Mouse (Mus musculus) hindbrain, postnatal 0 days (tissue): ENCODE data around the gene Tbc1d30. TPM values are rescaled to one million over a fixed set of nuclear protein-coding genes. Genes with fewer than 3 reads are reported as not detected.

ENCODE experiments used
- ATAC-seq: fragments of 200-750 bp; cut with Nextera tagmentation; 2 replicates; pipeline ENCODE4 v1.8.0; 2017; ENCODE audit warnings: mild to moderate bottlenecking, moderate TSS enrichment, moderate library complexity
- DNase-seq: peaks from one replicate; pipeline ENCODE4 v3.0.0-alpha.2; 2015; ENCODE audit warnings: low spot score
- H3K27ac ChIP-seq: fragments of 300-500 bp; sonication (generic); 2 replicates; pipeline ENCODE4 v1.5.1; 2014; ENCODE audit warnings: mild to moderate bottlenecking
- H3K27me3 ChIP-seq: fragments of 300-500 bp; sonication (generic); 2 replicates; pipeline ENCODE4 v1.6.1; 2014; ENCODE audit warnings: low read length, mixed read lengths; ENCODE audit not compliant: insufficient read depth
- H3K36me3 ChIP-seq: fragments of 300-500 bp; sonication (generic); 2 replicates; pipeline ENCODE4 v1.6.1; 2014; ENCODE audit warnings: low read length, mixed read lengths; ENCODE audit not compliant: insufficient read depth
- H3K4me1 ChIP-seq: fragments of 300-500 bp; sonication (generic); 2 replicates; pipeline ENCODE4 v1.6.1; 2014; ENCODE audit warnings: antibody characterized with exemption, low read length, mixed read lengths; ENCODE audit not compliant: insufficient read depth
- H3K4me2 ChIP-seq: fragments of 300-500 bp; sonication (generic); 2 replicates; pipeline ENCODE4 v1.6.1; 2014; ENCODE audit warnings: low read depth, mild to moderate bottlenecking, low read length, moderate library complexity, mixed read lengths
- H3K4me3 ChIP-seq: fragments of 300-500 bp; sonication (generic); 2 replicates; pipeline ENCODE4 v1.5.1; 2014; ENCODE audit warnings: low read length
- H3K9ac ChIP-seq: fragments of 300-500 bp; sonication (generic); replicated peaks from 2 replicates; pipeline ENCODE4 v1.6.1; 2014; ENCODE audit warnings: mild to moderate bottlenecking, low read length, moderate library complexity, mixed read lengths
- H3K9me3 ChIP-seq: fragments of 300-500 bp; sonication (generic); 2 replicates; pipeline ENCODE4 v1.6.1; 2016; ENCODE audit warnings: low read length, mixed read lengths
- CTCF ChIP-seq: IDR thresholded peaks from 2 replicates; pipeline ENCODE4 v1.5.1; 2016; ENCODE audit warnings: antibody characterized with exemption, control low read depth, low read depth
- WGBS: fragments of 180-500 bp; shearing (Covaris S2); extraction: QIAGEN DNeasy Blood & Tissue Kit; methylation state at CpG from one replicate; pipeline ENCODE4 v1.1.7; 2014; 5-methylcytosine and 5-hydroxymethylcytosine counted together
- polyA plus RNA-seq: library from polyadenylated mRNA; unstranded; fragments of >200 nt; fragmentation: Nextera tagmentation; extraction: Ambion mirVana; gene quantifications from 2 replicates; pipeline ENCODE4 v1.2.1, GENCODE M21; 2015
- total RNA-seq: library from RNA; depleted of rRNA; stranded (reverse); fragments of >200 nt; gene quantifications from 2 replicates; pipeline ENCODE4 v1.2.3, GENCODE M21; 2014

Gene Tbc1d30
- total and polyA plus RNA-seq, 2 experiments from 2014 or later = 10.4 to 47.5 TPM

- DNase-seq = peak; percentile 31
- WGBS = 36% methylated on average over 5 of the region's 5 CpGs
Measured at GRCm38 (mm10) chr10:121305441-121305840, 45.6 kb downstream of the Tbc1d30 start.

GRCm38 (mm10) chr10:121303559-121303958 is 47.5 kb downstream of the Tbc1d30 start:
- no peaks in the 10 kb centered on the region for H3K27me3 ChIP-seq
- DNase-seq (no peak), ATAC-seq (no peak)
- no peak overlapping the region for H3K4me2 ChIP-seq
- no peaks in the 10 kb centered on the region; the same call in 1 of the 2 replicates for H3K36me3 ChIP-seq
- WGBS = 76% methylated on average over 3 of the region's 3 CpGs
- no peaks in the 10 kb centered on the region for H3K4me1 ChIP-seq
- H3K27ac ChIP-seq = no peak overlapping the region
- H3K9ac ChIP-seq = no peak overlapping the region
- H3K4me3 ChIP-seq = no peak overlapping the region
- no peak for TF ChIP-seq CTCF
- no peaks in the 10 kb centered on the region for H3K9me3 ChIP-seq

More at GRCm38 (mm10) chr10:121305441-121305840, 45.6 kb downstream of the Tbc1d30 start:
- Histone ChIP-seq H3K9ac (no peak overlapping the region), H3K27me3 (no peaks in the 10 kb centered on the region), H3K27ac (no peak overlapping the region), H3K4me1 (no peaks in the 10 kb centered on the region), H3K4me3 (no peak overlapping the region), H3K36me3 (no peaks in the 10 kb centered on the region; the same call in 1 of the 2 replicates), H3K9me3 (no peaks in the 10 kb centered on the region), H3K4me2 (no peak overlapping the region)
- peak; percentile 56 for TF ChIP-seq CTCF
- peak; percentile 48; the same call in 1 of the 2 replicates for ATAC-seq

GRCm38 (mm10) chr10:121301868-121302267 is 49.2 kb downstream of the Tbc1d30 start:
- ATAC-seq = no peak
- no peak for TF ChIP-seq CTCF

GRCm38 (mm10) chr10:121300659-121301058 is 50.4 kb downstream of the Tbc1d30 start:
- no peak overlapping the region for H3K9ac ChIP-seq
- H3K4me3 ChIP-seq = no peak overlapping the region
- 0 out of 2 replicates have a peak, but pooled peaks cover 7% of the 10 kb centered on the region for H3K4me1 ChIP-seq
- 86% methylated on average over 7 of the region's 7 CpGs for WGBS
- H3K27ac ChIP-seq = no peak overlapping the region
- no peaks in the 10 kb centered on the region; the same call in 1 of the 2 replicates for H3K36me3 ChIP-seq
- DNase-seq = no peak
- ATAC-seq = no peak
- H3K27me3 ChIP-seq = no peaks in the 10 kb centered on the region
- H3K4me2 ChIP-seq = no peak overlapping the region
- H3K9me3 ChIP-seq = no peaks in the 10 kb centered on the region
- no peak for TF ChIP-seq CTCF

More at GRCm38 (mm10) chr10:121301868-121302267, 49.2 kb downstream of the Tbc1d30 start:
- H3K9me3 ChIP-seq = no peaks in the 10 kb centered on the region
- no peak overlapping the region for H3K27ac ChIP-seq
- H3K4me2 ChIP-seq = no peak overlapping the region
- no peaks in the 10 kb centered on the region for H3K27me3 ChIP-seq
- WGBS = 84% methylated on average over 14 of the region's 14 CpGs
- DNase-seq = no peak
- no peak overlapping the region for H3K9ac ChIP-seq
- no peaks in the 10 kb centered on the region; the same call in 1 of the 2 replicates for H3K36me3 ChIP-seq
- no peak overlapping the region for H3K4me3 ChIP-seq
- H3K4me1 ChIP-seq = 0 out of 2 replicates have a peak, but pooled peaks cover 7% of the 10 kb centered on the region

- DNase-seq (peak; percentile 24), ATAC-seq (peak; percentile 77; the same call in 1 of the 2 replicates)
- Histone ChIP-seq H3K27ac (no peak overlapping the region), H3K4me2 (peak overlapping the region; percentile 45), H3K27me3 (no peaks in the 10 kb centered on the region), H3K9me3 (no peaks in the 10 kb centered on the region), H3K4me3 (no peak overlapping the region), H3K36me3 (no peaks in the 10 kb centered on the region; the same call in 1 of the 2 replicates), H3K4me1 (0 out of 2 replicates have a peak, but pooled peaks cover 7% of the 10 kb centered on the region), H3K9ac (no peak overlapping the region; the same call in 1 of the 2 replicates)
- 0 out of 2 replicates have a peak, but pooled peaks have one; percentile 11 for TF ChIP-seq CTCF
- WGBS = 34% methylated on average over 25 of the region's 25 CpGs
Measured at GRCm38 (mm10) chr10:121297054-121297701, 53.9 kb downstream of the Tbc1d30 start.

- no peak for ATAC-seq
- H3K36me3 ChIP-seq = no peaks in the 10 kb centered on the region
Measured at GRCm38 (mm10) chr10:121294471-121294870, 56.6 kb downstream of the Tbc1d30 start.

GRCm38 (mm10) chr10:121293829-121294228 is 57.2 kb downstream of the Tbc1d30 start:
- Histone ChIP-seq H3K9me3 (no peaks in the 10 kb centered on the region), H3K4me2 (no peak overlapping the region), H3K4me1 (peaks cover 19% of the 10 kb centered on the region), H3K36me3 (no peaks in the 10 kb centered on the region), H3K9ac (no peak overlapping the region), H3K4me3 (no peak overlapping the region), H3K27me3 (no peaks in the 10 kb centered on the region), H3K27ac (no peak overlapping the region)
- ATAC-seq = no peak
- no peak for DNase-seq
- no peak for TF ChIP-seq CTCF
- 78% methylated on average over 8 of the region's 8 CpGs for WGBS

More at GRCm38 (mm10) chr10:121294471-121294870, 56.6 kb downstream of the Tbc1d30 start:
- Histone ChIP-seq H3K4me2 (no peak overlapping the region), H3K27me3 (no peaks in the 10 kb centered on the region), H3K4me1 (peaks cover 19% of the 10 kb centered on the region), H3K9me3 (no peaks in the 10 kb centered on the region), H3K4me3 (no peak overlapping the region), H3K9ac (no peak overlapping the region), H3K27ac (no peak overlapping the region)
- DNase-seq = no peak
- 84% methylated on average over 16 of the region's 16 CpGs for WGBS
- no peak for TF ChIP-seq CTCF
